Mouse (Mus musculus) liver, postnatal 0 days (tissue): Measurements from ENCODE around the gene Inpp4b. TPM values are rescaled to one million over a fixed set of nuclear protein-coding genes. Genes with fewer than 3 reads are reported as not detected.
"Not testable (repeated sequence)": the region's sequence is repeated elsewhere in the genome, so short reads cannot be mapped to it uniquely, and the experiment has no call there.

Experiments
- ATAC-seq: fragments of 200-750 bp; cut with Nextera tagmentation; 2 replicates; pipeline ENCODE4 v1.8.0; 2017; ENCODE audit warnings: mild to moderate bottlenecking, moderate library complexity
- DNase-seq: peaks from one replicate; pipeline ENCODE4 v3.0.0-alpha.2; 2016
- H3K27ac ChIP-seq: fragments of 300-500 bp; sonication (generic); 2 replicates; pipeline ENCODE4 v1.5.1; 2014; ENCODE audit warnings: antibody characterized with exemption, moderate library complexity, mild to moderate bottlenecking, low read depth
- H3K27me3 ChIP-seq: fragments of 300-500 bp; sonication (generic); 2 replicates; pipeline ENCODE4 v1.6.1; 2014; ENCODE audit warnings: low read length, control low read depth, mixed read lengths; ENCODE audit not compliant: insufficient read depth
- H3K36me3 ChIP-seq: fragments of 300-500 bp; sonication (generic); replicated peaks from 2 replicates; pipeline ENCODE4 v1.6.1; 2014; ENCODE audit warnings: mild to moderate bottlenecking, control low read depth, low read length, moderate library complexity, mixed read lengths; ENCODE audit not compliant: insufficient read depth
- H3K4me1 ChIP-seq: fragments of 300-500 bp; sonication (generic); 2 replicates; pipeline ENCODE4 v1.6.1; 2014; ENCODE audit warnings: antibody characterized with exemption, mild to moderate bottlenecking, control low read depth; ENCODE audit not compliant: insufficient read depth
- H3K4me2 ChIP-seq: fragments of 300-500 bp; sonication (generic); 2 replicates; pipeline ENCODE4 v1.6.1; 2014; ENCODE audit warnings: low read depth, mild to moderate bottlenecking, low read length, moderate library complexity, mixed read lengths
- H3K4me3 ChIP-seq: fragments of 300-500 bp; sonication (generic); 2 replicates; pipeline ENCODE4 v1.5.1; 2014; ENCODE audit warnings: low read depth, low read length
- H3K9ac ChIP-seq: fragments of 300-500 bp; sonication (generic); replicated peaks from 2 replicates; pipeline ENCODE4 v1.6.1; 2014; ENCODE audit warnings: mild to moderate bottlenecking, moderate library complexity
- H3K9me3 ChIP-seq: fragments of 300-500 bp; sonication (generic); 2 replicates; pipeline ENCODE4 v1.6.1; 2016; ENCODE audit warnings: mild to moderate bottlenecking, control low read depth, low read length, mixed read lengths
- CTCF ChIP-seq: sonication (generic); IDR thresholded peaks from 2 replicates; pipeline ENCODE4 v1.5.1; 2016; ENCODE audit warnings: antibody characterized with exemption, low read depth
- EP300 ChIP-seq: IDR thresholded peaks from 2 replicates; pipeline ENCODE4 v1.6.1; 2016; ENCODE audit warnings: antibody characterized with exemption, low read depth, mild to moderate bottlenecking
- WGBS: fragments of 180-500 bp; shearing (Covaris S2); extraction: QIAGEN DNeasy Blood & Tissue Kit; methylation state at CpG from one replicate; pipeline ENCODE4 v1.1.7; 2014; ENCODE audit not compliant: insufficient replicate concordance; 5-methylcytosine and 5-hydroxymethylcytosine counted together
- polyA plus RNA-seq: library from polyadenylated mRNA; unstranded; fragments of >200 nt; fragmentation: Nextera tagmentation; extraction: Ambion mirVana; gene quantifications from 2 replicates; pipeline ENCODE4 v1.2.1, GENCODE M21; 2015

Inpp4b gene
- polyA plus RNA-seq, 1 experiment from 2014 or later = 0.82 TPM

DNA sequence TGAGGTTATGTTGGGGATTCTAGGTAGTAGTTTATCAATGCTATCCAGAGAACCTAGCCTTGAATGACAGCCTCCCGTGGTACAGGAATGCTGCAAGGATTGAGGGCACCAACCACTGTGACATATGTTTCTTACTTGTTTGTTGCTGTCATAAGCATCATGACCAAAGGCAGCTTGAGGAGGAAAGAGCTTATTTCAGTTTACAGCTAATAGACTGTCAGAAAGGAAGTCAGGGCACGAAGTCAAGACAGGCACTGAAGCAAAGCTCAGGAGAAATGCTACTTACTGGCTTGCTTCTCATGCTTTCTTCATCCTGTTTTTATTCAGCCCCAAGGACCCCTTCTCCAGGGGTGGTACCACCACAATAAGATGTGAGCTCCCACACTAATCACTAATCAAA lies 446.1 kb downstream of the Inpp4b start:
- WGBS = 56% methylated on average over 2 of the region's 2 CpGs
- no peak for DNase-seq
- no peak for ATAC-seq

DNA sequence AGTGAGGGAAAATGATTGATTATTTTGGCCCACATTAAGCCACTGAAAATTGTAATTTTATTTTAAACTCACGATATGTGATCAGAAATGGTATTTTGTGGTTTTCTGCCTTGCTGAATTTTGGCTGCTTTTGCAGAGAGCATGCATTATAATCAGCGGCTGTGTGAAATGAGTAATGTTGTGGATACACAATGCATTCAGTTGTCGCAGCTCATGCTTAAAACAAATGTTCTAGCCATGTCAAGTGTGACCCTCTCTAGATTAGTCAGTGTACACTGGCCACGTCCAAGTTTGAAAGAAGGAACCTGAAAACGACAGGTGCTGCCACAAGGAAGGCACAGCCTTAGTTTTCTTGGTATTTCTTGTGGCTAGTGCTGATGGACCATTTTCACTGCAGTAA lies 450.3 kb downstream of the Inpp4b start:
- 60% methylated on average over 5 of the region's 5 CpGs for WGBS
- H3K36me3 ChIP-seq = no peaks in the 10 kb centered on the region
- H3K27me3 ChIP-seq = no peaks in the 10 kb centered on the region
- H3K9ac ChIP-seq = no peak overlapping the region
- no peaks in the 10 kb centered on the region for H3K4me1 ChIP-seq
- H3K9me3 ChIP-seq = no peaks in the 10 kb centered on the region
- no peak for DNase-seq
- no peak overlapping the region for H3K4me3 ChIP-seq
- no peak for TF ChIP-seq CTCF
- no peak for TF ChIP-seq EP300
- H3K4me2 ChIP-seq = no peak overlapping the region
- H3K27ac ChIP-seq = no peak overlapping the region
- no peak for ATAC-seq

More for the DNA sequence above, 446.1 kb downstream of the Inpp4b start:
- H3K27me3 ChIP-seq = no peaks in the 10 kb centered on the region
- H3K27ac ChIP-seq = no peak overlapping the region
- no peak for TF ChIP-seq CTCF
- TF ChIP-seq EP300 = no peak
- no peak overlapping the region for H3K4me3 ChIP-seq
- no peaks in the 10 kb centered on the region for H3K36me3 ChIP-seq
- no peak overlapping the region for H3K4me2 ChIP-seq
- no peak overlapping the region for H3K9ac ChIP-seq
- H3K4me1 ChIP-seq = no peaks in the 10 kb centered on the region
- no peaks in the 10 kb centered on the region for H3K9me3 ChIP-seq

DNA sequence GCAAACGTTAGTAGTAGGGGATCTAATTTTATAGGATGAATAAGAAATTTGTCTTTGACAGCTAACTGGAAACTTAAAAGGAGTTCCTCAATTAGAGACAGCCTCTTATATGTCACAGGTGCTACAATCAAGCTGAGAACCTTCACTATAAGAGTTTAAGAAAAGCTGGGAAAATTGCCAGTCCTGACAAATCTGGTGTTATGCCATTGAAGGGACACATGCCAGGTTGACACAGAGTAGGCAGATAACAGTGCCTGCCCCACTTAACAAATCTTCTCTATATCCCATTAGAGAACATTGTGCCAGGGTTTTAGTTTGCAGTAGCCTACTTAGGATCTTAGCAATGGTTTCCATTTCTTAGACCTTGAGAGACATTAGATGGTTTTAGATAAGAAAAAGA lies 456.1 kb downstream of the Inpp4b start:
- Histone ChIP-seq H3K36me3 (no peaks in the 10 kb centered on the region), H3K9me3 (no peaks in the 10 kb centered on the region), H3K27ac (no peak overlapping the region), H3K4me2 (no peak overlapping the region), H3K4me1 (no peaks in the 10 kb centered on the region), H3K4me3 (no peak overlapping the region), H3K27me3 (no peaks in the 10 kb centered on the region), H3K9ac (no peak overlapping the region)
- ATAC-seq (no peak), DNase-seq (no peak)
- no peak for TF ChIP-seq CTCF
- no peak for TF ChIP-seq EP300
- WGBS = 76% methylated on average over 1 of the region's 1 CpGs

DNA sequence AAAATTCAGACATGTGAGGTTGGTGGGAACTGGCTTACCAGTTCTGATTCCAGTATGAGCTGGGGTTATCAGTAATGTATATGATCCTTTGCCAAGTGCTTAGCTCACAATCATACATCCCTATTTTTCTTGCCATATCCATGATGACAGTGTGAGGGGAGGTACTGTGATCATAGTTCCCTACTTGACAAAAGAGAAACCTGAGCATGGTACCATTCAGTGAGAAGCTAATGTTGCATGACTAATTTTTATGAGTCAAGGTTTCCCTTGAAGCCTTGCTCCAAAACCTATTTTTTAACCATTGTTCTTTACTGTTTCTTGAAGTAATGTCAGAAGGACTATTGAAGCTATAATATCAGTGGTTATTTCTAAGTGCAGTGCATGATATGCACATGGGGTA lies 458.4 kb downstream of the Inpp4b start:
- no peak for DNase-seq
- Histone ChIP-seq H3K27ac (no peak overlapping the region), H3K9me3 (no peaks in the 10 kb centered on the region), H3K36me3 (no peaks in the 10 kb centered on the region), H3K4me2 (no peak overlapping the region), H3K27me3 (no peaks in the 10 kb centered on the region), H3K4me1 (no peaks in the 10 kb centered on the region), H3K9ac (no peak overlapping the region), H3K4me3 (no peak overlapping the region)
- ATAC-seq = no peak
- TF ChIP-seq CTCF = no peak

DNA sequence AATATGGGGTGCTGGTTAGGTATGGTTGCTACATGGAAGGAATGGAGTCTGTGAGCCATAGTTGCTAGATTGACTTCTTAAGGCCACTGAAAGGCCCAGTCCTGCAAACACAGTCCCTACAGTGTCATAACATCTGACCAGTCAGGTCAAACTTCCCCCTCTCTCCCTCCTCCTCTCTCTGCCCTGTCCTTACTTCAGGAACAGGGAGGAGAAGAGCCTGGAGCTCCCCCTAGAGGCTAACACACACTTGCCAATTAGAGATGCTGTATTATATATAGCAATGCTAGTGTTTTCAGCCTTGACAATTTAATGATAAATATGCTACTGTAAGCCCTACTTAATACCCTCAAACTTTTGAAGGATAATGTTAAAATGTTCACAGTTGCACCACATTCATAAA lies 464.4 kb downstream of the Inpp4b start:
- no peak overlapping the region for H3K9ac ChIP-seq
- H3K4me2 ChIP-seq = no peak overlapping the region
- H3K4me3 ChIP-seq = no peak overlapping the region
- DNase-seq (peak; percentile 71), ATAC-seq (peak; percentile 75)
- H3K4me1 ChIP-seq = no peaks in the 10 kb centered on the region
- no peaks in the 10 kb centered on the region for H3K27me3 ChIP-seq
- H3K9me3 ChIP-seq = no peaks in the 10 kb centered on the region
- TF ChIP-seq EP300 = no peak
- TF ChIP-seq CTCF = peak; percentile 87
- no peaks in the 10 kb centered on the region for H3K36me3 ChIP-seq
- H3K27ac ChIP-seq = no peak overlapping the region

DNA sequence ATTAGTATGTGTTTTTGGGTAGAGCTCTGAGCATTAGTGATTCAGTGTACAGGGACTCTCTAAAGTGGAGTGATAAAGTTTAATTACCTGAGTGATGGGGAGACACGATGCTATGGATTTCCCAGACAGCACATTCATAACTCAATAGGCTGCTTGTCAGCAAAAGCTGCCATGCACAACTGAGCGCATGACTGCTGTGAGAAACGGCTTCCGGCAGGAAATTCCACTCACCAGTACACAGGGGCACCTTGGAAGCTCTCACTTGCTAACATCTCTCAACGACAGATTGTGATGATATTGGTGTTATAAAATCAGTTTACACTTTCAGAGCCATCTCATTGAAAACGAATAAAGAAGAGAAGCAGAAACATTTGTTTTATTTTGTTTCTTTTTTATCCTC lies 465.2 kb downstream of the Inpp4b start:
- TF ChIP-seq CTCF = no peak
- TF ChIP-seq EP300 = no peak
- 47% methylated on average over 6 of the region's 6 CpGs for WGBS

DNA sequence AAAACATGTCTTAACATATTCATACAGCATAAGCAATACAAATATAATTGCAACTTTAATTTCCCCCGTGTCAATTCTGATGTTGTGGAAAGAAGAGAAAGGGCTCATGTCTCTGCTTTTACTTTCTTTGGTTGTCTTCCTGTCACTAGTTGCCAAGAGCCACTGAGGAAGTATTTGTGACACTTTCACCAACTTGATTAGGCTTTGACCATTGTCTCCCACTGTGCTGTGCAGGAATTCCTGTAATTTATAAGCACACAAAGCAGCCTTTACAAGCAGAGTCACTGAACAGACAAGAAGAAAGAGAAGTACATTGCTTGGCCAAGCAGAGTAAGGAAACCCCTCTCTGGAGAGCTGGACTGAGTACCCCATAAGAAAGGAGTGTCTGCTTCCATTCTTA lies 466.1 kb downstream of the Inpp4b start:
- Histone ChIP-seq H3K9me3 (no peaks in the 10 kb centered on the region), H3K4me1 (no peaks in the 10 kb centered on the region), H3K9ac (no peak overlapping the region), H3K4me2 (no peak overlapping the region), H3K4me3 (no peak overlapping the region), H3K27me3 (no peaks in the 10 kb centered on the region), H3K36me3 (no peaks in the 10 kb centered on the region), H3K27ac (no peak overlapping the region)
- TF ChIP-seq EP300 (no peak), CTCF (no peak)
- 43% methylated on average over 1 of the region's 1 CpGs for WGBS
- DNase-seq (no peak), ATAC-seq (no peak)

More for the DNA sequence above, 465.2 kb downstream of the Inpp4b start:
- H3K4me3 ChIP-seq = no peak overlapping the region
- H3K9ac ChIP-seq = no peak overlapping the region
- H3K36me3 ChIP-seq = no peaks in the 10 kb centered on the region
- no peaks in the 10 kb centered on the region for H3K9me3 ChIP-seq
- no peaks in the 10 kb centered on the region for H3K4me1 ChIP-seq
- DNase-seq (no peak), ATAC-seq (no peak)
- no peak overlapping the region for H3K4me2 ChIP-seq
- H3K27me3 ChIP-seq = no peaks in the 10 kb centered on the region
- no peak overlapping the region for H3K27ac ChIP-seq

DNA sequence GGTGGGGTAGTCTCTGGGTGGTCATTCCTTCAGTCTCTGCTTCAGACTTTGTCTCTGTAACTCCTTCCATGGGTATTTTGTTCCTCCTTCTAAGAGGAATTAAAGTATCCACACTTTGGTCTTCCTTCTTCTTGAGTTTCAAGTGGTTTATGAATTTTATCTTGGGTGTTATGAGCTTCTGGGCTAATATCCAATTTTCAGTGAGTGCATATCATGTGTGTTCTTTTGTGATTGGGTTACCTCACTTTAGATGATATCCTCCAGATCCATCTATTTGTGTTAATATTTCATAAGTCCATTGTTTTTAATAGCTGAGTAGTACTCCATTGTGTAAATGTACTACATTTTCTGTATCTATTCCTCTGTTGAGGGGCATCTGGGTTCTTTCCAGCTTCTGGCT lies 467.1 kb downstream of the Inpp4b start:
- not testable (repeated sequence) for H3K9ac ChIP-seq, H3K4me3 ChIP-seq, H3K27me3 ChIP-seq, H3K9me3 ChIP-seq, ATAC-seq, DNase-seq, H3K36me3 ChIP-seq, H3K4me1 ChIP-seq, H3K4me2 ChIP-seq, H3K27ac ChIP-seq
